Mouse (Mus musculus): ENCODE measurements at regions not wholly inside any gene's neighbourhood (a gene's known extent, or its start where the extent isn't known, plus 50 kb on each side); places are given as distances from the start of the nearest gene placed in this dataset.

DNA sequence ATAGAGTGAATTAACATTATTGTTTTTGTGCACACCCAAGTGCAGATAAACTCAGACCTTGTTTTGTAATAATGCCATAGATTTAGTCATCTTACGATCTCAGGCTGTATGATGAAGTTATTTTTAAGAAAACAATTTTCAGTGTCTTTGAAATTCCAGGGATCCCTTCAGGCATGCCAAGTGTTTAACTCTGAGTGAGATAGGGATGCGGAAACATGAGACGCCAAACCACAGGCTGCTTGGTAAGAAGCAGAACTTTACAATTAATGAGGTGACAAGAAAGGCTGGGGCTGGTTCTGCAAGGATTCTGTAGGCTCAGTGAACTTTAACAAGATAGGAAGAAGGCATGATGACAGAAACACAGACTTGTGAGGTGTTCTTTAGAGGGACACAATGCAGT is 292.3 kb upstream of the Alcam start:
- DNase-seq (ENCODE audit: extremely low spot score, low spot score) = no peak

DNA sequence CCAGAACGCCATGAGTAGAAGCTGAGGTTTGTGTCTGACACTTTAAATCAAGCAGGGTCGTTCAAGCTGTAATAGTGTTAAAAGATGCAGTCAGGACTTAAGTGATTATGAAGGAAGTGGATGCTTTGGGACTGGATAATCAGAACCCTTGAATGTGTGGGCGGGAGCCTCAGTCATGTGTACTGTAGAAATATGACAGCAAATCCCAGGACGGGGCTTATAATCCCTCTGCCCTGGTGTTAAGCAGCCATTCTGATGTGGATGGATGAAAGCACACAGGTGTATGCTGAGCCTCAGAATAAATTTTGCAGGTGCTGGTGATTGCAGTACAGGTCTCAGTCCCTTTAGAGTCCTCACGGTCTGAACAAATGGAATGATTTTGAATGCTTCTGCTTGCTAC is 290.8 kb upstream of the Alcam start:
- no peak for DNase-seq (ENCODE audit: extremely low spot score, low spot score)

DNA sequence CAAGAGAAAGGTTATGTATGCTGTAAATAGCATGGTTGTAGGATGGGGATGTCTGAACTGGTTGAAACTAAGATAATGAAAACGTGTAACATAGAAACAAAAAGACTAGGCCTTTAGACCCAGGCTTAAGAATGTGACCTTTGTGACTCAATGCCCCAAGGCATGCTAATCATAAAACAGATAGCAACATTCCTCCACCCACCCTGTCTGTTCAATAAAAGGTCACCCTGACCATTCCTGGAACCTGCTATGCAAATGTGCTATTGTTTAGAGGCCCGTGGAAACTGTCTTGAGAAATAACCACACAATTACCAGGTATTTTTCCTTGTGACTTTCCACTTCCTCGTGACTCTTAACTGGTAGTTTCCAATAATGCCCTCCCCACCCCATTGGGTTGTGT is 288.3 kb upstream of the Alcam start:
- no peak for DNase-seq (ENCODE audit: extremely low spot score, low spot score)

DNA sequence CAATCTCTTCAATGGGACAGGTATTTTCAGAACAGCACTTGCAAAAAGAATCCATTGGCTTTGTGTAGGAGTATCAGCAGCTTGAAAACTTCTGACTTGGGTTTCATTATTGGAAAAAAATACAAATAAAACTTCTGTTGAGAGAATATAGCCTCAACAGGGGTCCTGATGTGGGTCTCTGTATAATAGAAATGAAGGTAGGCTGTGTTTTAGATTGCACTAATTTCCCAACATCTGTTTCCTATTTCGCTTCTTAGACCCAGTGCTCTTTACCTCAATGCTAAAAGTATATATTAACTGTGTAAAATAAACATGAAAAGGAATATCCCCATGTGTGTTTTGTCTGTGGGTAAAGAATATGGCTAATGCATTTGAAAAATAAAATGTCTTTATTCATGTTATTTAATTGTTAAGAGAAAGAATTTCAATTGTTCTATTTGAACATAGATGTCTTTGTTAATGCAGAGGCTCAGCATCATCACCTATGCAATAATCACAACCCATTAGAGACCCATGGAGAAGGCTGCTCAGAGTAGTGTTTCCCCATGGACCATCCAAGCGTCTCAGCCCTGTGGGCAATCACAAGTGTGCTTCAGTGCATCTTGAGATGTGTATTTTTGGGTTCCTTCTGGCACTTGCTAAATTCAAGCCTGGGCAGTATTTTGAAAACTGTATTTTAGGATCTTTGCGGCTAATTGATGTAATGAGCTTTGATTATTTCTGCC is 272.4 kb upstream of the Alcam start:
- DNase-seq (ENCODE audit: extremely low spot score, low spot score) = no peak

DNA sequence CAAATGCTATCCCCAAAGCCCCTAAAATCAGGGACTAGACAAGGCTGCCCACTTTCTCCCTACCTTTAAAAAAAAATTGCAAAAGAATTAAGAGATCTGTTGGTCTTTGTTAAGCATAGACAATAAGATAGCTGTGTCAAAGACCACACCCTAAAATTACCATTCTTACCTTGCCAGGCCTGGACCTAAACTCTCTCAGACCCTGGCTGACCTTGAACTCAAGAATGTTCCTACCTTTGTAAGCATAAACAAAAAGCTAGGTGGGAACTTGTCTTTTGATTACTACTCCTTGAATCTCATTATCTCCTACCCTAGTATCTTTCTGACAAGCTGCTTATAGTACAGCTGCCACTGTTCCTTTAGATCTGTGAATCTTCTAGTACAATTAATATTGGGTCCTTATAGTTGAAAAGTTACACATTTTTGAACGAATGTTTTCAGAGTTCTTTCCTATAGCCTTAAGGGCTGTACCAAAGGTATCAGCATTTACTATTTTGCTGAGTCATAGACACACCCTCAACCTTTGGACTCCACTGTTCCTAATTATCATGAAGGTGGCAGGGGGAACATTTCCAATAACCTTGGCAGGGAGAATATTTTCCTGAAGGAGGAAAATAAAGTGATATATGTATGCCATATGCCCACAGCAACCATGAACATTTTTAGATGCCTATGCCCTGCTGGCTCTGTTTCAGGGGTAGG is 264.5 kb upstream of the Alcam start:
- no peak for DNase-seq (ENCODE audit: extremely low spot score, low spot score)

DNA sequence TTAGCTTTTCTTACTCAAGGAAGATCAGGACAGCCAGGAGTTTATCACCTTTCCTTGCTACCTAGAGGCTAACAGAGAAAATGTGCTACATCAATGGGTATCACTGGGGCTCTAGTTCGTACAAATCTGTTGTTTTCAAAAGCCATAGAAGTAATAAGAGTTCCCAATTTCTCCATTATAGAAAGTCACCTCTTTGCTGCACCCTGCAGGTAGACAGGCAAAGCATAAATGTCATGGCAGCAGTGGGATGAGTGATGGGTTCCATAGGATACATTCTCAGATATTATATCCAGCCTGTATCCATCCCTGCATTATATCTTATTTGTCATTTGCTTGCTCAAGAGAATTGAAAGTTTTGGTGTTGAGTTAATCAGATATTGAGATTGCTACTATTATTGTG is 236.4 kb upstream of the Alcam start:
- no peak for DNase-seq (ENCODE audit: extremely low spot score, low spot score)

DNA sequence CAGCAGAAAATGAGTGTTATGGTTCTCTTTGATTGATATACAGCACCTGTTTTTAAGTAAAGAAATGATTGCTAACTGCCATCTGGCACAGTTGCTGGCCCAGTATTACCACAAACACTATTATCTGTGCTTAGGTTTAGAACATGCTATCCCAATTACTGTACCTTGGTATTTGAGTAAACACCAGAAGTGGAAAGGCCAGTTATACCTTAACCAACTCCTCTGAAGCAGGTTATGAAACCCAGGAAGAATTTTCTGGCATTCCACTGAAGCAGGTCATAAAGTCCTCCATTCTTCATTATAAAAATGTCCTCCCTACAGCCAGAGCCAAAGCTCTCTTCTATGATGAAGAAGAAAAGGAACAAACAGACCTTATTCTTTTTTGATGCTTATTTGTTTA is 201.0 kb upstream of the Alcam start:
- no peak for DNase-seq (ENCODE audit: extremely low spot score, low spot score)
